Mouse (Mus musculus) myocyte (in vitro differentiated cells): ENCODE data around the gene Arpc5l.

Experiments
- MYOG ChIP-seq, 3 experiments: IDR thresholded peaks; one replicate each; pipeline ENCODE4 v1.6.1; 2011; ENCODE audit warnings: control low read depth in 2 of 3, low read depth in 2 of 3, mild to moderate bottlenecking in 2 of 3; ENCODE audit not compliant: insufficient read length in 2 of 3, control insufficient read depth in 1 of 3, insufficient read depth in 1 of 3
- POLR2A ChIP-seq: IDR thresholded peaks from one replicate; pipeline ENCODE4 v1.6.1; 2011; ENCODE audit warnings: low read depth, mild to moderate bottlenecking, control low read depth, moderate library complexity; ENCODE audit not compliant: insufficient read length
- POLR2AphosphoS2 ChIP-seq: IDR thresholded peaks from one replicate; pipeline ENCODE4 v1.6.1; 2011; ENCODE audit warnings: low read depth, control low read depth; ENCODE audit not compliant: insufficient read length
- USF1 ChIP-seq: IDR thresholded peaks from one replicate; pipeline ENCODE4 v1.6.1; 2011; ENCODE audit warnings: low read depth, mild to moderate bottlenecking, control low read depth, moderate library complexity

- TF ChIP-seq POLR2A (peak; percentile 47), USF1 (peak; percentile 35), POLR2AphosphoS2 (no peak), MYOG (IDR thresholded peaks at IDR 0.05; ENCODE audit: control insufficient read depth in 1 of 3, insufficient read depth in 1 of 3, insufficient read length in 2 of 3, low read depth in 2 of 3) (peak in 1 of 3 experiments; percentile 11)
Observed at GRCm38 (mm10) chr2:38997386-38998374, 7.5 kb upstream of the Arpc5l start, which contains the start of gene Wdr38.
